Mouse (Mus musculus): ENCODE data around the gene Pmfbp1. TPM values are rescaled to one million over a fixed set of nuclear protein-coding genes. Genes with fewer than 3 reads are reported as not detected.

Gene Pmfbp1
- polyA plus RNA-seq, 1 experiment from 2014 or later = 0.32 TPM

GRCm38 (mm10) chr8:109468112-109468511 is 25.7 kb upstream of the Pmfbp1 start:
- Histone ChIP-seq H3K4me3 (no peak overlapping the region), H3K4me2 (no peak overlapping the region), H3K27me3 (0 out of 2 replicates have a peak, but pooled peaks cover 2% of the 10 kb centered on the region), H3K9me3 (replicated peaks) (no peaks in the 10 kb centered on the region), H3K4me1 (peaks cover 64% of the 10 kb centered on the region), H3K36me3 (ENCODE audit: poor library complexity, severe bottlenecking) (no peaks in the 10 kb centered on the region), H3K27ac (no peak overlapping the region), H3K9ac (no peak overlapping the region)
- WGBS = 76% methylated on average over 11 of the region's 11 CpGs
- ATAC-seq = no peak

DNA sequence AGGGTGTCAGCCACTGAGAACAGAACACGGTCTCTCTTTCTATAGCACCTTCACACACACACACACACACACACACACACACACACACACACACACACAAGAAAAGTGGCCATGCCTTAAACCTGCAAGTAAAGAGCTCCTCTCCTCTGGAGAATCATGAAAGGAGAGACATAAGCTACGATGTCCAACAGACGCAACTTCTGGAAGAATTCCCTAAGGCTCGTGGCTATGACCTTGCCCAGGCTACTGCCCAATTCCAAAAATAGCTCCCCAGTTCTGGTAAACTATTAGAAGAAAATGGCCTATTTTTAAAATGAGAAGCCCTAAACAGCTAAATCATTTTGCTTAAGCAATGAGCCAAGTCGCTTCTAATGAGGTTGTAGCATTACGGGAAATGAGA is 22.0 kb upstream of the Pmfbp1 start:
- no peaks in the 10 kb centered on the region for H3K9me3 ChIP-seq (replicated peaks)
- H3K9ac ChIP-seq = no peak overlapping the region
- H3K27ac ChIP-seq = no peak overlapping the region
- peaks cover 42% of the 10 kb centered on the region for H3K4me1 ChIP-seq
- H3K4me3 ChIP-seq = no peak overlapping the region
- no peaks in the 10 kb centered on the region for H3K36me3 ChIP-seq (ENCODE audit: poor library complexity, severe bottlenecking)
- ATAC-seq = no peak
- H3K27me3 ChIP-seq = 0 out of 2 replicates have a peak, but pooled peaks cover 2% of the 10 kb centered on the region
- WGBS = 90% methylated on average over 6 of the region's 6 CpGs
- H3K4me2 ChIP-seq = no peak overlapping the region

GRCm38 (mm10) chr8:109472400-109472799 is 21.4 kb upstream of the Pmfbp1 start:
- 90% methylated on average over 8 of the region's 8 CpGs for WGBS
- no peak overlapping the region for H3K9ac ChIP-seq
- no peak overlapping the region for H3K4me3 ChIP-seq
- H3K27ac ChIP-seq = no peak overlapping the region
- 0 out of 2 replicates have a peak, but pooled peaks cover 2% of the 10 kb centered on the region for H3K27me3 ChIP-seq
- H3K4me2 ChIP-seq = no peak overlapping the region
- H3K4me1 ChIP-seq = peaks cover 40% of the 10 kb centered on the region
- H3K36me3 ChIP-seq (ENCODE audit: poor library complexity, severe bottlenecking) = no peaks in the 10 kb centered on the region
- ATAC-seq = no peak
- no peaks in the 10 kb centered on the region for H3K9me3 ChIP-seq (replicated peaks)

DNA sequence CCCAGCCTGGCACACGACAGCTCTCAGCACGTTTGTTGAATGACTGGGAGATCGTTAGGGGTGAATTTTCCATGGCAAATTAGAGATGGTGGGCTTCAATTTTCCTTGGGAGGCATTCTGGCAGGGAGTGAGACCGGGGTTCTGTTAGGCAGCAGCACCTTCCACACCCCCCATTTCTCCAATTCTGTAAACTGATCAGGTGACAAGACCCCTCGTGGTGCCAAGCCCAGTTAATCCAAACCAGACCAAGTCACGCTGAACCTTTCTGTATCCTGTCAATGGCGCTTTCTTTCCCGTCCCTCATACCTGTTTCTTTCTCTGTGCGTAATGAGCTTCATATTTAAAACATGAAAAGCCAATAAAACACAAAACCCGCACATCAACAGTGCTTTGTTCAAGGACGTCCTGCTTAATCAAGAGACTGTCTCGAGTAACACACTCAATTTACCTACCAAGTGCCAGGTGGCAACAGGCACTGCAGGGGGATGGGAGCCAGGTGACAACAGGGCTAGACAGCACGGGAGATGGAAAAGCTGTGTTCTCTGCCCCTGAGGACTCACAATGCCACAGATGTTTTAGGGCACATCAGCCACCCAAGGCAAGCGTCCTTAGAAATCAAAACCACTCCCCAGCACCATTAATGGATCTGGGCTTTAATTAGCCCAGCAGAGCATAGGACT is 19.2 kb upstream of the Pmfbp1 start:
- Histone ChIP-seq H3K27ac (no peak overlapping the region), H3K9me3 (replicated peaks) (no peaks in the 10 kb centered on the region), H3K4me1 (peaks cover 19% of the 10 kb centered on the region), H3K4me3 (no peak overlapping the region), H3K9ac (no peak overlapping the region), H3K27me3 (no peaks in the 10 kb centered on the region), H3K36me3 (ENCODE audit: poor library complexity, severe bottlenecking) (no peaks in the 10 kb centered on the region), H3K4me2 (no peak overlapping the region)
- 32% methylated on average over 14 of the region's 14 CpGs for WGBS
- no peak for ATAC-seq

DNA sequence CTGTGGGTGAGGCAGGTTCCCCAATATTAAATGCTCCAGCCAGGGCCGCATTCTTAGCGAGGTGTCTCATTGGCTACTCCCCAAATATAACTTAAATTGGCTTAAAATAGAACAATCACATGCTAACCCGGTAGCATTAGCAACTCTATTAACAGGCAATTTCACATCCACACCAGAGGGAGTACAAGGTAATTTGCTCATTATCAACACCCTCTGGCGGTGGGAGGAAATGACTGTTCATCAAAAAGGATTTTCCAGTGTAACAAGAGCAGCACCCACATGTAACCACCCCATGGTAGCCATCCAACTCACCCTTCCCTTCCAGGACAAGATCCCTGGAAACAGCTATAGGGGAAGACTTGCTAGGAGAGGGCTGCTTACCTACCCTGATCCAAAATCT is 18.4 kb upstream of the Pmfbp1 start:
- Histone ChIP-seq H3K27me3 (no peaks in the 10 kb centered on the region), H3K27ac (no peak overlapping the region), H3K9me3 (replicated peaks) (no peaks in the 10 kb centered on the region), H3K9ac (no peak overlapping the region), H3K4me2 (no peak overlapping the region), H3K4me1 (peaks cover 14% of the 10 kb centered on the region), H3K4me3 (no peak overlapping the region), H3K36me3 (ENCODE audit: poor library complexity, severe bottlenecking) (no peaks in the 10 kb centered on the region)
- WGBS = 52% methylated on average over 4 of the region's 4 CpGs
- ATAC-seq = no peak

DNA sequence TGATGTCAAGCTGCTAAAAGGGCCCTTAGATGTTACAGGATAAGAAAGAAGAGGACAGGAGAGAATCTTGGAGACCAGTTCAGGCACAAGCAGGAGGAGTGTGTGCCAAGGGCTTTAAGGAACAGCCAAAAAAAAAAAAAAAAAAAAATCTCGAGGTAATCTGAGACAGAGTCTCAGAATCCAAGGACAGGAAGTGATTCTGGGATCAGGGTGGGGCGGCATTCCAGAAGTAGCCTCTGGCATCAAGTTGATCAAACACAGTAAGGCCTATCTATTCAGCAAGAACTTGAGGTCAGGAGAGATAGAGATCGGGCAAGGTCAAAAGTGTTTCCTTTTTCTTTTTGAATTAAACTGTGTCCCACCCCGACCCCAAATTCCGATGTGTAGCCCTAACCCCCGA is 15.2 kb upstream of the Pmfbp1 start:
- no peak for ATAC-seq
- Histone ChIP-seq H3K4me3 (no peak overlapping the region), H3K36me3 (ENCODE audit: poor library complexity, severe bottlenecking) (no peaks in the 10 kb centered on the region), H3K9me3 (replicated peaks) (no peaks in the 10 kb centered on the region), H3K4me2 (no peak overlapping the region), H3K4me1 (peaks cover 14% of the 10 kb centered on the region), H3K9ac (no peak overlapping the region), H3K27ac (no peak overlapping the region), H3K27me3 (no peaks in the 10 kb centered on the region)
- 88% methylated on average over 6 of the region's 6 CpGs for WGBS

DNA sequence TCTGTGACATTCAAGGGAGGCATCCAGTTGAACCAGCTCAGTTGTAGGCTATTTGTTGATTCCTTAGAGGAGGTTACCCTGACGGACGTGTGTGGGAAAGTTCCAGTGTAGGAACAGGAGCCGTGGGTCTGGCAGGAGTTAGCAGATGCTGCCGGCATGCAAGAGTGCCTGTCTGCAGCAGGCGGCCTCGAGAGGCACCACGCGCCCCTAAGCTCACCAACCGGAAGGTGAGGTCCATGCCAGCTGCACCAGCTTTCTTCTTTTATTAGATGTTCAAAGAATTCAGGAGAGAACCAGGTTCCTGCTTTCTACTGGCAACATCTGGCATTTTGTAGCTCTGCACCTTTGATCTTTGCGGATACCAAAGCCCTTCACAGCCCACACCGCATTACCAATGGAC is 9.1 kb upstream of the Pmfbp1 start:
- H3K27ac ChIP-seq = no peak overlapping the region
- ATAC-seq = no peak

GRCm38 (mm10) chr8:109485530-109485929 is 8.3 kb upstream of the Pmfbp1 start:
- Histone ChIP-seq H3K4me1 (no peaks in the 10 kb centered on the region), H3K4me3 (no peak overlapping the region), H3K9ac (no peak overlapping the region), H3K9me3 (replicated peaks) (no peaks in the 10 kb centered on the region), H3K27me3 (no peaks in the 10 kb centered on the region), H3K4me2 (no peak overlapping the region), H3K36me3 (ENCODE audit: poor library complexity, severe bottlenecking) (no peaks in the 10 kb centered on the region), H3K27ac (no peak overlapping the region)
- no peak for ATAC-seq
- WGBS = 53% methylated on average over 6 of the region's 6 CpGs

More for the DNA sequence above, 9.1 kb upstream of the Pmfbp1 start:
- H3K27me3 ChIP-seq = no peaks in the 10 kb centered on the region
- no peaks in the 10 kb centered on the region for H3K9me3 ChIP-seq (replicated peaks)
- H3K36me3 ChIP-seq (ENCODE audit: poor library complexity, severe bottlenecking) = no peaks in the 10 kb centered on the region
- H3K9ac ChIP-seq = no peak overlapping the region
- H3K4me3 ChIP-seq = no peak overlapping the region
- H3K4me2 ChIP-seq = no peak overlapping the region
- 90% methylated on average over 11 of the region's 11 CpGs for WGBS
- H3K4me1 ChIP-seq = no peaks in the 10 kb centered on the region

- Histone ChIP-seq H3K4me2 (no peak overlapping the region), H3K9ac (no peak overlapping the region), H3K27me3 (no peaks in the 10 kb centered on the region), H3K36me3 (ENCODE audit: poor library complexity, severe bottlenecking) (no peaks in the 10 kb centered on the region), H3K4me1 (0 out of 2 replicates have a peak, but pooled peaks cover 6% of the 10 kb centered on the region), H3K4me3 (no peak overlapping the region), H3K27ac (no peak overlapping the region), H3K9me3 (replicated peaks) (no peaks in the 10 kb centered on the region)
- WGBS = 96% methylated on average over 6 of the region's 6 CpGs
- ATAC-seq = no peak
Observed at GRCm38 (mm10) chr8:109492785-109493184, 1.0 kb upstream of the Pmfbp1 start.

DNA sequence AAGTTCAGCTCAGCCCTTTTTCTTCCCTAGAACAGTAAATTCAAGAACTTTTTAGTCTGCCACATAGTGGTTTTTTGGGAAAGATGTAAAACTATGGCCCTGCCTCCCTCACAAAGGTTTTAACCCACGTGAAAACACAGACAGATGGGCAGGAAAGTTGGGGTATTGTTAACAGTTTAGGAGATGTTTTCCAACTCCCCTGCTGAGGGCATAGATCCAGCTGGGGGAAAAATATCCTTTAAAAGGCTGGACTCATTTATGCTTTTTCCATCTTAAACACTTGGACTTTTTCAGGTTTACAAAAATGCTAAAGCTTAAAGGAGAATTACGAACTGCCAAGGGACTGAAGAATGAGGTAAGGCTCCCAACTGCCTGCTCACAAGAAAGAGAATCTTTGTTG is 774 bp downstream of the Pmfbp1 start:
- Histone ChIP-seq H3K36me3 (ENCODE audit: poor library complexity, severe bottlenecking) (no peaks in the 10 kb centered on the region), H3K9ac (no peak overlapping the region), H3K4me2 (no peak overlapping the region), H3K27me3 (no peaks in the 10 kb centered on the region), H3K4me1 (0 out of 2 replicates have a peak, but pooled peaks cover 12% of the 10 kb centered on the region), H3K27ac (no peak overlapping the region), H3K9me3 (replicated peaks) (no peaks in the 10 kb centered on the region), H3K4me3 (no peak overlapping the region)
- no peak for ATAC-seq
- 61% methylated on average over 2 of the region's 2 CpGs for WGBS

- Histone ChIP-seq H3K36me3 (ENCODE audit: poor library complexity, severe bottlenecking) (no peaks in the 10 kb centered on the region), H3K27me3 (no peaks in the 10 kb centered on the region), H3K9me3 (replicated peaks) (no peaks in the 10 kb centered on the region), H3K4me3 (no peak overlapping the region), H3K9ac (no peak overlapping the region), H3K4me1 (0 out of 2 replicates have a peak, but pooled peaks cover 12% of the 10 kb centered on the region), H3K4me2 (no peak overlapping the region), H3K27ac (no peak overlapping the region)
- WGBS = 40% methylated on average over 5 of the region's 5 CpGs
- ATAC-seq = no peak
Observed at GRCm38 (mm10) chr8:109497431-109497830, 3.6 kb downstream of the Pmfbp1 start.

DNA sequence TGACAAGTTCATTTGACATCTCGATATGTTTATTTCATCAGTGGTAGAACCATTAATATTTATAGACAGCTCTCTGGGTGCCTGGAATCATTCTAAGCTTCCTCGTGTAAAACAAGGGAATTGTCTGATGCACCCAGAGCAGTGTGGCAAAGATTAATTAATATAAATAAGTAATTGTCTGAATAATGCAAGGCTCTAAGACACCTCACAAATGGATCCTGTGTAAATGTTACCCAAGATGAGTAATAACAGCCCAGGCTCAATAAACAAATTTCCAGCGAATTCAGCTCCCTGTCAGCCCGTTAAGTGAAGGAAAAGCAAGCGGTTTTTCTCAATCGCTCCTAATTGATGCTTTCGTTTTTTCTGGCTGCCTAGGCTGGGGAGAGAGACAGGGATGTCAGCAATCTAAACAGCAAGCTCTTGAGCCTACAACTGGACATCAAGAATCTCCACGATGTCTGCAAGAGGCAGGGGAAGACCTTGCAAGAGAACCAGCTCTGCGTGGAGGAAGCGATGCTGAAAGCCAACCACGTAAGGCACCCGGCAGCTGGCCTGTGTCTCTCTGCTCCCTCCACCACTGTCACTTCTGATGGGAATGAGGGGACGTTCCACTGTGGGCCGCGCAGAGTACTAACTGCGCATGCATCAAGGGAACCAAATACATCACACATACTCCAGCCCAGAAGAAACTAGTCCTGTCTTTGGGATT is 5.3 kb downstream of the Pmfbp1 start:
- Histone ChIP-seq H3K9me3 (replicated peaks) (no peaks in the 10 kb centered on the region), H3K4me3 (no peak overlapping the region), H3K9ac (no peak overlapping the region), H3K4me2 (no peak overlapping the region), H3K4me1 (0 out of 2 replicates have a peak, but pooled peaks cover 12% of the 10 kb centered on the region), H3K27me3 (no peaks in the 10 kb centered on the region), H3K27ac (no peak overlapping the region; the same call in 1 of the 2 replicates), H3K36me3 (ENCODE audit: poor library complexity, severe bottlenecking) (no peaks in the 10 kb centered on the region)
- WGBS = 81% methylated on average over 16 of the region's 16 CpGs
- no peak for ATAC-seq
